Mouse (Mus musculus) telencephalon, adult 2 months (tissue): ENCODE measurements around the gene Asns.
"Not testable (repeated sequence)": the region's sequence is repeated elsewhere in the genome, so short reads cannot be mapped to it uniquely, and the experiment has no call there.

Experiments used
- DNase-seq: peaks from one replicate; pipeline ENCODE4 v3.0.0-alpha.2; 2011; ENCODE audit warnings: low read depth, low spot score

Gene Asns

GRCm38 (mm10) chr6:7676194-7676901 is 16.7 kb downstream of the Asns start:
- no peak for DNase-seq

DNA sequence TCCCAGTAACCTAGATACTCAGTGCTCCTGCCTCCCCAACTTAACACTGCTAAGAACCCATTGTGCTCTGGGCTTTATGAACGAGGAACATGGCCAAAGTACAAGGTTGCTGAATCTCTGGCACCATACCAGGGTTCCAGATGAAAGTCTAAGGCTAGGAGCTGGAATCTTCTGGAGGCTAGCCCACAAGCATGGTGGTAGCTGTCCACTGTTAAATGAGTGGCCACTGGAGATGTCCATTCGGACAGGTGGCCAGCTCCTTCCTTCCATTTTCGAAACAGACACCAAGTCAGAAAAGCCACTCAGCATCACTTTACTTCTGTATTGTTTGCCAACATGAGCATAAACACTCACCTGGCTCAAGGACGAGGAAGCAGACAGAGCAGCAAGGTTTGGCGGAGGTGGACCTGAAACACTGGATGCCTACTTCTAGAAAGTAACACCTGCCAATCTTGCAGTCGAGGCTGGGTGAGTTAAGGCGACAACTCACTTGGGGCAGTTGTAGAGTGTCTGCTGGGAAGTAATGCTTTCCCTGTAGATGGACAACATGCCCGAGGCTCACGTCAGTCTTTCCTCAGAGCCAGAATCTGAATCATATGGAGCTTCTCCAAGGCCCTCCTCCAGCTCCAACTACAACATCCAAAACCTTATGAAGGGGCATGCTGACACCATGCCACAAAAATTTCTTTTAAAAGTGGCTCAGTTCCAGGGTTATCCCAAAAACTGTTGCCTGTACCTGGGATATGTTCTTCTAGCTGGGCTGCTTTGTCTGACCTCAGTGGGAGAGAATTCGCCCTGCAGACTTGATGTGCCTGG is 20.4 kb downstream of the Asns start:
- no peak for DNase-seq

GRCm38 (mm10) chr6:7671429-7671828 is 21.6 kb downstream of the Asns start:
- DNase-seq: no peak

DNA sequence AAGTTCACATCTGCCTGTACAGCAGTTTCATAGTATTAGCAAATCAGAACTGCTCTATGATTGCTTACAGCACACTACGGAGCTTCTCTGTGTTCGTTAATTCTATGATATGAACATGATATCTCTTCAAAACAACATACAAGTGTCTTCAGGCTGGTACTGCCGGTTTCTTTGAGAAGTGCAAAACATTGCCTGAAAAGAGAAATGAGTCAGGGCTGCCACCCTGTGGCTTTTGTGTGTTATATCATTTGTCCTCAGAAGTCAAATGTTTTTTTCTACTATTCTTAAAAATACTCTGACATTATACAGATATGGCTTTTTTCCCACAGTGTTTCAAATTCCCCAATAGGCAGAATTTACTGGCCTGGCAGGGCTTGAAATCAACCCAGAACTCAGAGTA is 22.5 kb downstream of the Asns start:
- DNase-seq: no peak

DNA sequence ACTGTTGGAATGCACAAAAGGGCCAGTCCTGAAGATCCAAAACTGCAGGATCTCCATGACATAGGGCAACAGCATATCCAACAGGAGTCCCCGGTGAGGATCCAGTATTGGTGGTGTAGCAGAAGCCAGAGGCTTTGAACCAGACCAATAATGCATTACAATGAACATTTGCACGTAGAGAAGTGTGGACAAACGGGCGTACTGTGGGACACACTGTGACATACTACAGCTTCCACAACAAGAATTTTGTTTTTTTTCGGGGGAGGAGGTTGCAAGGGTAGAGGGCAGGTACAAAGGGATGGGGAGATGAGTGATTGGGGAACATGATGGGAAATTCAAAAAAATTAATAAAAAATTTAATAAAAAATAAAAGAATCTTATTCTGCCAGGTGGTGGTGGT is 23.3 kb downstream of the Asns start:
- no peak for DNase-seq

GRCm38 (mm10) chr6:7668332-7668731 is 24.7 kb downstream of the Asns start:
- no peak for DNase-seq

DNA sequence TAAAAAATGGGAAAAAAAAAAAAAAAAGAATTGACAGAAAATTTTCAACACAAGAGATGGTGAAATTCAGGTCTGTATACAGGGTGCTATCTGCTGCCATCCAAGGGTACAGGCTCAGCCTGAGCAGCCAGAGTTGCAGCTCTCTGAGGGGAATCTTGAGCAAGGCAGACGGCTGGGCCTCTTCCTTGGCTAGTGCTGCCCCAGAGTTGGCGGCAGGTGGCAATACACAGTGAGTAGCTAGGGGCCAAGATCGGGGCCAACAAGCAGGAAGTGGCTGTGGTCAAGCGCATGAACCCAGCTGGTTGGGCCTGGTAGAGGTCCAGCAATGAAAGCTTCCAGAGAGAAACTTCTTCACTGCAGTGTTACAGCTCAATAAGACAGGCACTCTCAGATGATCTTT is 27.2 kb downstream of the Asns start:
- DNase-seq: not testable (repeated sequence)

DNA sequence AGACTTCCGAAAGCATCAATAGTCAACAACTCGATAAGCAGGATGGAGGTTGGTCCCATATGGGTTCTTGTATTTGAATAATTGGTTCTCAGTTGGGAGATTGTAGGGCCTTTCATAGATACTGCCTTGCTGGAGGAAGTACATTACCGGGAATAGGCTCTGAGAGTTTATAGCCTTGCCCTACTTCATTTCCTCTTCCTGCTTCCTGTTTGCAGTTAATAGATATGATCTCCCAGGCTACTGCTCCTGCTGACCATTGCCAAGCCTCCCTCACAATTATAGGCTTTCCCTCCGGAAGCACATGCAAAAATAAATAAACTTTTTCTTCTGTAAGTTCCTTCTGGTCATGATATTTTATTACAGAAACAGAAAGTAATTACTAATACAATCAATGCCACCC is 31.6 kb downstream of the Asns start:
- DNase-seq: no peak

- DNase-seq: peak; percentile 50
These were observed 32.5 kb downstream of the Asns start for GRCm38 (mm10) chr6:7660377-7661080.

- peak; percentile 10 for DNase-seq
These were observed 36.5 kb downstream of the Asns start for GRCm38 (mm10) chr6:7656601-7657000.

- DNase-seq: no peak
These were observed 44.6 kb downstream of the Asns start for GRCm38 (mm10) chr6:7648458-7648857.
